Mouse (Mus musculus): ENCODE data around the gene Tuba4a. TPM values are rescaled to one million over a fixed set of nuclear protein-coding genes. Genes with fewer than 3 reads are reported as not detected.

Tuba4a gene
- total and polyA plus RNA-seq, 2 experiments from 2014 or later: 142 to 227 TPM

DNA sequence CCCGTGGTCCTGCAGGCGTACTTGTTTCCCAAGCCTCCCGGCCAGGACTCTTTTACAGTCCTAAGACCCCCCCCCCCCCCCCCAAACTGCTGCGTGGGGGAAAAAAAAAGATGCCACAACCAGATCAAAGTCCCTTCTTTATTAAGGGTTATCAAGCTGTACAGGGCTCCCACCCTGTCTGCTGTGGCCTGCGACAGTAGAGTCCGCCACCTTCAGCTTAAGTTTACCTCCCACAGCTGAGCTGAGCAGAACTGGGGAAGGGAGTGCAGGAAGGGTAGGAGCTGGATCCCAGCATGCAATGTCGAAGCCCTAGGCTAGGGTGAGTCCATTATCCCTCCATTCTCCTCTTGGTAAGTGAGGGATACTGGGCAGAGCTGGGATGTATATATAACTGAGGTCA, 38.9 kb downstream of the Tuba4a start:
- 38% methylated on average over 6 of the region's 7 CpGs for WGBS
- peaks cover 50% of the 10 kb centered on the region for H3K36me3 ChIP-seq (replicated peaks; ENCODE audit: control insufficient read depth, insufficient read depth, low read length)

DNA sequence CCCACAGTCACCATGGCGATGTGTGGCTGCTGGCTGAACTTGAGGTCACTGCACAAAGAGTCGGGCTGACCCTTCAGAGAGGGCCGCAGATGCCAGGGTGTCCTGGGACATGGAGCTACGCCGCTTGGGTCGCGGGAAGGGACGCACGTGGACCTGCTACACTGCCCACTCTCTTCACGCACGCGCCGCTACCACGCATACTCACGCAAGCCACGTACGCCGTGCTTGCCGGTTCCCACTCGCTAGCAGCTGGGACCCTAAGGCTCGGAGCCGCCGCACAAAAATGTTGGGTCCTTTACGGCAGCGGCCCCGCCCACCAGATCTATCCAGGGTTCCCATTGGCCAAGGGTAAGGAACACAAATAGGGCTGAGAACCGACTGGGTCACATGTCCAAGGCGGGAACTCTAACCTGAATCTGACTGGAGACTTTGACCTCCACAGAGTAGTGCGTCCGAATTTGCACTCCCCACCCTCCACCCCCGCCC, 39.5 kb downstream of the Tuba4a start, which contains the start of gene Abcb6:
TSS of gene Abcb6 (minus strand) at position 288 of the 486 bp plus-strand sequence.
- H3K4me3 ChIP-seq (ENCODE audit: low read depth, low read length): peak within 1 kb of the TSS; percentile 55
- H3K9me3 ChIP-seq (replicated peaks; ENCODE audit: control insufficient read depth, low read length): no peaks in the 10 kb centered on the region
- ATAC-seq (ENCODE audit: insufficient read depth, low read depth) (peak; percentile 92), DNase-seq (ENCODE audit: low spot score) (peak; percentile 91)
- H3K4me1 ChIP-seq (ENCODE audit: control insufficient read depth, insufficient read depth): peaks cover 9% of the 10 kb centered on the region; the same call in 1 of the 2 replicates
- under 1% methylated on average over 31 of the region's 31 CpGs for WGBS
- peak within 1 kb of the TSS; percentile 27 for H3K9ac ChIP-seq (replicated peaks; ENCODE audit: low read depth, low read length)
- no peaks in the 10 kb centered on the region for H3K27me3 ChIP-seq (ENCODE audit: control insufficient read depth, insufficient read depth, low read length)
- H3K4me2 ChIP-seq (ENCODE audit: low read depth, low read length): peak within 1 kb of the TSS; percentile 90
- peaks cover 50% of the 10 kb centered on the region for H3K36me3 ChIP-seq (replicated peaks; ENCODE audit: control insufficient read depth, insufficient read depth, low read length)
- 0 out of 2 replicates have a peak within 1 kb of the TSS, but pooled peaks have one; percentile 8 for H3K27ac ChIP-seq (ENCODE audit: low read depth)
- TF ChIP-seq CTCF (IDR thresholded peaks at IDR 0.05; ENCODE audit: low read depth) (no peak), EP300 (IDR thresholded peaks at IDR 0.05; ENCODE audit: low read depth) (0 out of 2 replicates have a peak, but pooled peaks have one; percentile 37)

More for the DNA sequence above, 38.9 kb downstream of the Tuba4a start:
- Histone ChIP-seq H3K27me3 (ENCODE audit: control insufficient read depth, insufficient read depth, low read length) (no peaks in the 10 kb centered on the region), H3K4me1 (ENCODE audit: control insufficient read depth, insufficient read depth) (peaks cover 9% of the 10 kb centered on the region; the same call in 1 of the 2 replicates), H3K27ac (ENCODE audit: low read depth) (no peak overlapping the region), H3K4me2 (ENCODE audit: low read depth, low read length) (peak overlapping the region; percentile 90), H3K4me3 (ENCODE audit: low read depth, low read length) (no peak overlapping the region), H3K9me3 (replicated peaks; ENCODE audit: control insufficient read depth, low read length) (no peaks in the 10 kb centered on the region), H3K9ac (replicated peaks; ENCODE audit: low read depth, low read length) (no peak overlapping the region)
- ATAC-seq (ENCODE audit: insufficient read depth, low read depth) (no peak), DNase-seq (ENCODE audit: low spot score) (no peak)
- TF ChIP-seq EP300 (IDR thresholded peaks at IDR 0.05; ENCODE audit: low read depth): no peak

DNA sequence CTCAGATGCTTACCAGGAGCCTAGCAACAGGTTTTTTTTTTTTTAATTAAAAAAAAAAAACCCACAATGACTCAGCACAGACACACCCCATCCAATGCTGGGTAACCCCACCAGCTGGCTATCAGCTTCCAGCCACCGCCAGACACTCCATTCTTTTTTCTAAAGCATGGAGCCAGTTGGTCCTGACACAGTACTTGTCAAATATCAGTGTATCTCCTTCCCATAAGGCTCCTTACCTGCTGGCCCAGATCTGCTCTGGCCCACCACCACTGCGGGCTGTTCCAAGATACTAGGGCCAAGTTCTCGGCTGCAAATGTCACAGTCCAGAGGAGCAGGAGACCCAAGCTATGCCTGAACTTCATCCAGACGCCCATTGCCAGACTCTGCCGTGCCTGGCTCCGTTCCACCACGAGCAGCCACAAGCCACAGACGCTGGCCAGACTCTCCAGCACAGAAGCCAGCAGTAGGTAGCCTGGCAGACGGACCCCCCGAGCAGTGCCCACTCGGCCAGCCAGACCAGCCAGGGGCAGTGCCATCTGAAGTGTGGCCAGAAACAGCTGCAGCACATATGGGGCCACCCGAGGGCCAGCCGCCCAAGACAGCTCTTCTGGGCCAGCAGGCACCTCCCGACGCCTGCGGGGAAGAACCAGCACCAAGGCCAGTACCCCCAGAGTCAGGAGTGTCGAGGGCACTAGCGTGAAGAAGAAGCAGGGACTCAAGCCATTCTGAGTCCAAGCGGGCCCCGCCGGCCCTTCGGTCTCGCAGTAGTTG, 40.1 kb downstream of the Tuba4a start:
- Histone ChIP-seq H3K36me3 (replicated peaks; ENCODE audit: control insufficient read depth, insufficient read depth, low read length) (peaks cover 47% of the 10 kb centered on the region), H3K4me2 (ENCODE audit: low read depth, low read length) (peak overlapping the region; percentile 90), H3K27me3 (ENCODE audit: control insufficient read depth, insufficient read depth, low read length) (no peaks in the 10 kb centered on the region), H3K4me1 (ENCODE audit: control insufficient read depth, insufficient read depth) (peaks cover 9% of the 10 kb centered on the region; the same call in 1 of the 2 replicates), H3K9ac (replicated peaks; ENCODE audit: low read depth, low read length) (peak overlapping the region; percentile 27), H3K4me3 (ENCODE audit: low read depth, low read length) (peak overlapping the region; percentile 55), H3K9me3 (replicated peaks; ENCODE audit: control insufficient read depth, low read length) (no peaks in the 10 kb centered on the region), H3K27ac (ENCODE audit: low read depth) (0 out of 2 replicates have a peak overlapping the region, but pooled peaks have one; percentile 8)
- peak; percentile 23 for DNase-seq (ENCODE audit: low spot score)
- WGBS: 6% methylated on average over 23 of the region's 23 CpGs
- ATAC-seq (ENCODE audit: insufficient read depth, low read depth): peak; percentile 44
- TF ChIP-seq EP300 (IDR thresholded peaks at IDR 0.05; ENCODE audit: low read depth): no peak
- TF ChIP-seq CTCF (IDR thresholded peaks at IDR 0.05; ENCODE audit: low read depth): no peak

DNA sequence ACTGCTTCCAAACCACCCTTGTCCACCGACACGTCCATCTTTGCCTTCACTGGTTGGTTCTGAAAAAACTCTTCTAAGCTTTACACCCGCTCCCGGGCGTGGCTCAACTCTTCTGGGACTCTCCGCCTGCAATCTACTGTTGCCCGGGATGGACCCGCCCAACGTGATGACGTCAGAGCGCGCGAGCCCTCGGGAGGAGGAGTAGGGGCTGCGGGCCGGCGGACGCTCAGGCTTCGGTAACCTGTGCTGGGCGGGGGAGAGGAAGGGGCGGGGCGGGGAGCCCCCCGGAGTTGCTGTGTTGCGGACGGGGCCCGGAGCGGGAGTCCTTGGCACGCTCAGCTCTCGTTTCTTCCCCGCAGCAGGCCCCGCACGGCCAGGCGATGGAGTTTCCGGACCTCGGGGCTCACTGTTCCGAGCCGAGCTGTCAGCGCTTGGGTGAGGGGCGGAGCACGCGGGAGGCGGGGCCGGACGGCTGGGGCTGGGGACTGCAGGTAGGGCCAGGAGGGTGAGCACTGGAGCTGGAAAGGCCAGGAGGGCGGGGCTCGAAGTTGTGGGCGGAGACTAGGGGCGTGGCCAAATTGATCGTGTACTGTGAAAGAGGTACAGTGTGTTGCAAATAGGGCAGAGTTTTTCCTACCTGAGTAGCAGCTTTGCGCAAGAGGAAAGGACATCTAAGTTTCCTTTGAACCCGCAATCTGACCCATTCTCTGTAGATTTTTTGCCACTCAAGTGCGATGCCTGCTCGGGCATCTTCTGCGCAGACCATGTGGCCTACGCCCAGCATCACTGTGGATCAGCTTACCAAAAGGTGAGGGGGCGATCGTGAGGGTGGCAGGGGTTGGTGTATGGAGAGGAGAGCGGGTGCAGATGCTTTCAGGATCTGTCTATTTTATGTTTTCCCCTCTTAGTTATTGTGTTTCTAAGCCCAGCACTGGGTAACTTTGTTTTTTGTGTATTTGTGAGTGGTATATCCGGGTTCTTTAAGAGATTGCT, 50.9 kb downstream of the Tuba4a start, which contains the start of gene Zfand2b:
TSS of gene Zfand2b (plus strand) at position 175 of the 993 bp plus-strand sequence.
- DNase-seq (ENCODE audit: low spot score) (peak; percentile 94), ATAC-seq (ENCODE audit: insufficient read depth, low read depth) (peak; percentile 99)
- Histone ChIP-seq H3K27me3 (ENCODE audit: control insufficient read depth, insufficient read depth, low read length) (no peaks in the 10 kb centered on the region), H3K36me3 (replicated peaks; ENCODE audit: control insufficient read depth, insufficient read depth, low read length) (peaks cover 39% of the 10 kb centered on the region), H3K27ac (ENCODE audit: low read depth) (peak within 1 kb of the TSS; percentile 51), H3K4me1 (ENCODE audit: control insufficient read depth, insufficient read depth) (0 out of 2 replicates have a peak, but pooled peaks cover 10% of the 10 kb centered on the region), H3K4me3 (ENCODE audit: low read depth, low read length) (peak within 1 kb of the TSS; percentile 58), H3K9ac (replicated peaks; ENCODE audit: low read depth, low read length) (peak within 1 kb of the TSS; percentile 58), H3K4me2 (ENCODE audit: low read depth, low read length) (peak within 1 kb of the TSS; percentile 59), H3K9me3 (replicated peaks; ENCODE audit: control insufficient read depth, low read length) (no peaks in the 10 kb centered on the region)
- 1% methylated on average over 52 of the region's 59 CpGs for WGBS
- TF ChIP-seq CTCF (IDR thresholded peaks at IDR 0.05; ENCODE audit: low read depth) (no peak), EP300 (IDR thresholded peaks at IDR 0.05; ENCODE audit: low read depth) (no peak)

DNA sequence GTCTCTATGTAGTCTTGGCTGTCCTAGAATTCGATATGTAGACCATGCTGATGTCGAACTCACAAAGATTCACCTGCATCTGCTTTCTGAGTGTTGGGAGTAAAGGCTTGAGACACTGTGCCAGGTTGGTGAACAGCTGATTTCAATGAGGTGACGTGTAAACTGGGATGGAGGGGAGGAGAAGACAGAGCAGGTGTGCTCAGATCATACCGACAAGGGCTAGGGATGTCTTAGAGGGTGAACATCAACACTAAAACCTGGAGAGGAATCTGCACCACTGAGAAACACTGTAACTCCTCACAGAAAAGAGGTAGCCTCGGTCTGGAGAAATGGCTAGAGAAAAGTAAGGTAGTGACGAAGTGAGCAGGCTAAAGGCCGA, 51.6 kb downstream of the Tuba4a start:
- peak overlapping the region; percentile 59 for H3K4me2 ChIP-seq (ENCODE audit: low read depth, low read length)
- TF ChIP-seq EP300 (IDR thresholded peaks at IDR 0.05; ENCODE audit: low read depth) (no peak; the same call in 1 of the 2 replicates), CTCF (IDR thresholded peaks at IDR 0.05; ENCODE audit: low read depth) (no peak)
- H3K9me3 ChIP-seq (replicated peaks; ENCODE audit: control insufficient read depth, low read length): no peaks in the 10 kb centered on the region
- DNase-seq (ENCODE audit: low spot score): no peak
- H3K4me3 ChIP-seq (ENCODE audit: low read depth, low read length): peak overlapping the region; percentile 58
- peaks cover 32% of the 10 kb centered on the region for H3K36me3 ChIP-seq (replicated peaks; ENCODE audit: control insufficient read depth, insufficient read depth, low read length)
- no peak; the same call in 1 of the 2 replicates for ATAC-seq (ENCODE audit: insufficient read depth, low read depth)
- H3K27ac ChIP-seq (ENCODE audit: low read depth): peak overlapping the region; percentile 51
- 10% methylated on average over 7 of the region's 7 CpGs for WGBS
- peak overlapping the region; percentile 58 for H3K9ac ChIP-seq (replicated peaks; ENCODE audit: low read depth, low read length)
- no peaks in the 10 kb centered on the region for H3K27me3 ChIP-seq (ENCODE audit: control insufficient read depth, insufficient read depth, low read length)
- 0 out of 2 replicates have a peak, but pooled peaks cover 10% of the 10 kb centered on the region for H3K4me1 ChIP-seq (ENCODE audit: control insufficient read depth, insufficient read depth)

Small RNA genes within 50 kb of the gene (microRNA-seq; reads per million reads assigned to microRNA genes)
- not detected for gene Gm27943

Other genes with a start within 250 kb of the Tuba4a start
- 1.2 and 8.4 TPM in 2 replicates for gene Nhej1, start 94.7 kb downstream of the Tuba4a start, total RNA-seq (2014; rRNA removed; ENCODE audit: low replicate concordance)
- 6.1 TPM in 2 replicates for gene Nhej1, start 94.7 kb downstream of the Tuba4a start, polyA plus RNA-seq (2015; fragmentation: Nextera tagmentation; extraction: Ambion mirVana)
- 0.73 and 4.0 TPM in 2 replicates for gene Slc23a3, start 86.0 kb downstream of the Tuba4a start, total RNA-seq (2014; rRNA removed; ENCODE audit: low replicate concordance)
- 1.3 and 2.1 TPM in 2 replicates for gene Slc23a3, start 86.0 kb downstream of the Tuba4a start, polyA plus RNA-seq (2015; fragmentation: Nextera tagmentation; extraction: Ambion mirVana)
- 66.7 and 83.6 TPM in 2 replicates for gene Cnppd1, start 77.2 kb downstream of the Tuba4a start, total RNA-seq (2014; rRNA removed; ENCODE audit: low replicate concordance)
- gene Cnppd1, start 77.2 kb downstream of the Tuba4a start, polyA plus RNA-seq (2015; fragmentation: Nextera tagmentation; extraction: Ambion mirVana): 30.2 and 31.2 TPM in 2 replicates
- gene Retreg2, start 77.1 kb downstream of the Tuba4a start, total RNA-seq (2014; rRNA removed; ENCODE audit: low replicate concordance): 49.7 and 50.9 TPM in 2 replicates
- 19.4 and 23.7 TPM in 2 replicates for gene Retreg2, start 77.1 kb downstream of the Tuba4a start, polyA plus RNA-seq (2015; fragmentation: Nextera tagmentation; extraction: Ambion mirVana)
- gene Zfand2b, start 51.2 kb downstream of the Tuba4a start, total RNA-seq (2014; rRNA removed; ENCODE audit: low replicate concordance): 33.1 and 67.1 TPM in 2 replicates
- gene Zfand2b, start 51.2 kb downstream of the Tuba4a start, polyA plus RNA-seq (2015; fragmentation: Nextera tagmentation; extraction: Ambion mirVana): 26.1 and 28.7 TPM in 2 replicates
- gene Abcb6, start 39.5 kb downstream of the Tuba4a start, total RNA-seq (2014; rRNA removed; ENCODE audit: low replicate concordance): 22.0 and 36.0 TPM in 2 replicates
- 15.9 and 17.6 TPM in 2 replicates for gene Abcb6, start 39.5 kb downstream of the Tuba4a start, polyA plus RNA-seq (2015; fragmentation: Nextera tagmentation; extraction: Ambion mirVana)
- gene Ankzf1, start 27.7 kb downstream of the Tuba4a start, total RNA-seq (2014; rRNA removed; ENCODE audit: low replicate concordance): 19.4 and 20.6 TPM in 2 replicates
- 11.6 and 14.5 TPM in 2 replicates for gene Ankzf1, start 27.7 kb downstream of the Tuba4a start, polyA plus RNA-seq (2015; fragmentation: Nextera tagmentation; extraction: Ambion mirVana)
- 64.2 and 99.6 TPM in 2 replicates for gene Atg9a, start 27.7 kb downstream of the Tuba4a start, total RNA-seq (2014; rRNA removed; ENCODE audit: low replicate concordance)
- gene Atg9a, start 27.7 kb downstream of the Tuba4a start, polyA plus RNA-seq (2015; fragmentation: Nextera tagmentation; extraction: Ambion mirVana): 28.5 and 29.6 TPM in 2 replicates
- 9.8 and 11.3 TPM in 2 replicates for gene Glb1l, start 9.1 kb downstream of the Tuba4a start, total RNA-seq (2014; rRNA removed; ENCODE audit: low replicate concordance)
- gene Glb1l, start 9.1 kb downstream of the Tuba4a start, polyA plus RNA-seq (2015; fragmentation: Nextera tagmentation; extraction: Ambion mirVana): 3.6 and 3.8 TPM in 2 replicates
- 75.9 and 90.1 TPM in 2 replicates for gene Stk16, start 9.0 kb downstream of the Tuba4a start, total RNA-seq (2014; rRNA removed; ENCODE audit: low replicate concordance)
- 57.4 and 62.5 TPM in 2 replicates for gene Stk16, start 9.0 kb downstream of the Tuba4a start, polyA plus RNA-seq (2015; fragmentation: Nextera tagmentation; extraction: Ambion mirVana)
- not detected in 2 replicates for gene A630095N17Rik, start 12.2 kb upstream of the Tuba4a start, total RNA-seq (2014; rRNA removed; ENCODE audit: low replicate concordance)
- gene A630095N17Rik, start 12.2 kb upstream of the Tuba4a start, polyA plus RNA-seq (2015; fragmentation: Nextera tagmentation; extraction: Ambion mirVana): not detected in 2 replicates
- gene Dnajb2, start 16.5 kb upstream of the Tuba4a start, total RNA-seq (2014; rRNA removed; ENCODE audit: low replicate concordance): 25.1 and 35.0 TPM in 2 replicates
- gene Dnajb2, start 16.5 kb upstream of the Tuba4a start, polyA plus RNA-seq (2015; fragmentation: Nextera tagmentation; extraction: Ambion mirVana): 34.9 and 36.7 TPM in 2 replicates
- 0.04 and 0.15 TPM in 2 replicates for gene Ptprn, start 44.6 kb upstream of the Tuba4a start, total RNA-seq (2014; rRNA removed; ENCODE audit: low replicate concordance)
- gene Ptprn, start 44.6 kb upstream of the Tuba4a start, polyA plus RNA-seq (2015; fragmentation: Nextera tagmentation; extraction: Ambion mirVana): 0.16 and 0.26 TPM in 2 replicates
- gene Resp18, start 58.5 kb upstream of the Tuba4a start, total RNA-seq (2014; rRNA removed; ENCODE audit: low replicate concordance): not detected in 2 replicates
- gene Resp18, start 58.5 kb upstream of the Tuba4a start, polyA plus RNA-seq (2015; fragmentation: Nextera tagmentation; extraction: Ambion mirVana): 0.48 TPM in 1 of 2 replicates, not detected in the other
- 202 and 236 TPM in 2 replicates for gene Dnpep, start 98.1 kb upstream of the Tuba4a start, total RNA-seq (2014; rRNA removed; ENCODE audit: low replicate concordance)
- gene Dnpep, start 98.1 kb upstream of the Tuba4a start, polyA plus RNA-seq (2015; fragmentation: Nextera tagmentation; extraction: Ambion mirVana): 147 TPM in 2 replicates
- gene Des, start 140.5 kb upstream of the Tuba4a start, total RNA-seq (2014; rRNA removed; ENCODE audit: low replicate concordance): 983 and 1,187 TPM in 2 replicates
- 601 and 639 TPM in 2 replicates for gene Des, start 140.5 kb upstream of the Tuba4a start, polyA plus RNA-seq (2015; fragmentation: Nextera tagmentation; extraction: Ambion mirVana)
- 95.0 and 105 TPM in 2 replicates for gene Speg, start 155.4 kb upstream of the Tuba4a start, total RNA-seq (2014; rRNA removed; ENCODE audit: low replicate concordance)
- 26.8 and 30.2 TPM in 2 replicates for gene Speg, start 155.4 kb upstream of the Tuba4a start, polyA plus RNA-seq (2015; fragmentation: Nextera tagmentation; extraction: Ambion mirVana)
- gene Gmppa, start 216.1 kb upstream of the Tuba4a start, total RNA-seq (2014; rRNA removed; ENCODE audit: low replicate concordance): 74.7 and 85.2 TPM in 2 replicates
- gene Gmppa, start 216.1 kb upstream of the Tuba4a start, polyA plus RNA-seq (2015; fragmentation: Nextera tagmentation; extraction: Ambion mirVana): 47.4 and 55.9 TPM in 2 replicates
- not detected in 2 replicates for gene Asic4, start 230.6 kb upstream of the Tuba4a start, total RNA-seq (2014; rRNA removed; ENCODE audit: low replicate concordance)
- gene Asic4, start 230.6 kb upstream of the Tuba4a start, polyA plus RNA-seq (2015; fragmentation: Nextera tagmentation; extraction: Ambion mirVana): 0.04 and 0.07 TPM in 2 replicates

Measured in heart, postnatal 0 days (tissue).